Mouse (Mus musculus): ENCODE results near the gene Camta1. TPM values are rescaled to one million over a fixed set of nuclear protein-coding genes. Genes with fewer than 3 reads are reported as not detected.

Gene Camta1
- polyA plus RNA-seq, 1 experiment from 2014 or later = 150 TPM

- Histone ChIP-seq H3K4me2 (no peak overlapping the region), H3K36me3 (ENCODE audit: control insufficient read depth, insufficient read depth, low read length) (no peaks in the 10 kb centered on the region), H3K4me3 (ENCODE audit: low read depth, low read length) (no peak overlapping the region), H3K4me1 (ENCODE audit: control insufficient read depth, insufficient read depth, low read length) (peaks cover 8% of the 10 kb centered on the region; the same call in 1 of the 2 replicates), H3K9me3 (ENCODE audit: control insufficient read depth, low read length) (no peaks in the 10 kb centered on the region), H3K27me3 (ENCODE audit: control insufficient read depth, insufficient read depth, low read length) (no peaks in the 10 kb centered on the region; the same call in 1 of the 2 replicates), H3K27ac (ENCODE audit: low read depth, low read length) (no peak overlapping the region), H3K9ac (ENCODE audit: low read length) (no peak overlapping the region)
- ATAC-seq (ENCODE audit: low FRiP score) (no peak), DNase-seq (ENCODE audit: low spot score, missing footprints) (no peak)
- 61% methylated on average over 3 of the region's 3 CpGs for WGBS
Measured at GRCm38 (mm10) chr4:151158250-151158649, 703.4 kb downstream of the Camta1 start.

GRCm38 (mm10) chr4:151156904-151157303 lies 704.8 kb downstream of the Camta1 start:
- no peaks in the 10 kb centered on the region for H3K36me3 ChIP-seq (ENCODE audit: control insufficient read depth, insufficient read depth, low read length)
- H3K9me3 ChIP-seq (ENCODE audit: control insufficient read depth, low read length) = no peaks in the 10 kb centered on the region
- no peak overlapping the region for H3K9ac ChIP-seq (ENCODE audit: low read length)
- H3K27me3 ChIP-seq (ENCODE audit: control insufficient read depth, insufficient read depth, low read length) = no peaks in the 10 kb centered on the region; the same call in 1 of the 2 replicates
- no peak overlapping the region for H3K4me2 ChIP-seq
- peaks cover 8% of the 10 kb centered on the region; the same call in 1 of the 2 replicates for H3K4me1 ChIP-seq (ENCODE audit: control insufficient read depth, insufficient read depth, low read length)
- DNase-seq (ENCODE audit: low spot score, missing footprints) (peak; percentile 99), ATAC-seq (ENCODE audit: low FRiP score) (peak; percentile 58; the same call in 1 of the 2 replicates)
- H3K4me3 ChIP-seq (ENCODE audit: low read depth, low read length) = no peak overlapping the region
- H3K27ac ChIP-seq (ENCODE audit: low read depth, low read length) = no peak overlapping the region
- 1% methylated on average over 7 of the region's 7 CpGs for WGBS

GRCm38 (mm10) chr4:151155587-151155986 lies 706.1 kb downstream of the Camta1 start:
- H3K36me3 ChIP-seq (ENCODE audit: control insufficient read depth, insufficient read depth, low read length) = no peaks in the 10 kb centered on the region
- H3K27me3 ChIP-seq (ENCODE audit: control insufficient read depth, insufficient read depth, low read length) = no peaks in the 10 kb centered on the region
- H3K9ac ChIP-seq (ENCODE audit: low read length) = no peak overlapping the region
- DNase-seq (ENCODE audit: low spot score, missing footprints) (no peak), ATAC-seq (ENCODE audit: low FRiP score) (no peak)
- no peak overlapping the region for H3K4me2 ChIP-seq
- H3K4me3 ChIP-seq (ENCODE audit: low read depth, low read length) = no peak overlapping the region
- H3K9me3 ChIP-seq (ENCODE audit: control insufficient read depth, low read length) = no peaks in the 10 kb centered on the region
- WGBS = 90% methylated on average over 4 of the region's 4 CpGs
- H3K4me1 ChIP-seq (ENCODE audit: control insufficient read depth, insufficient read depth, low read length) = peaks cover 8% of the 10 kb centered on the region; the same call in 1 of the 2 replicates
- H3K27ac ChIP-seq (ENCODE audit: low read depth, low read length) = no peak overlapping the region

- Histone ChIP-seq H3K9ac (ENCODE audit: low read length) (no peak overlapping the region), H3K4me3 (ENCODE audit: low read depth, low read length) (no peak overlapping the region), H3K36me3 (ENCODE audit: control insufficient read depth, insufficient read depth, low read length) (no peaks in the 10 kb centered on the region), H3K4me1 (ENCODE audit: control insufficient read depth, insufficient read depth, low read length) (peaks cover 8% of the 10 kb centered on the region; the same call in 1 of the 2 replicates), H3K27ac (ENCODE audit: low read depth, low read length) (no peak overlapping the region), H3K27me3 (ENCODE audit: control insufficient read depth, insufficient read depth, low read length) (no peaks in the 10 kb centered on the region), H3K9me3 (ENCODE audit: control insufficient read depth, low read length) (no peaks in the 10 kb centered on the region), H3K4me2 (no peak overlapping the region)
- WGBS = 36% methylated on average over 4 of the region's 4 CpGs
- DNase-seq (ENCODE audit: low spot score, missing footprints) (peak; percentile 86), ATAC-seq (ENCODE audit: low FRiP score) (0 out of 2 replicates have a peak, but pooled peaks have one; percentile 38)
Measured at GRCm38 (mm10) chr4:151154306-151154705, 707.4 kb downstream of the Camta1 start.

GRCm38 (mm10) chr4:151152010-151152409 lies 709.7 kb downstream of the Camta1 start:
- no peak overlapping the region for H3K4me3 ChIP-seq (ENCODE audit: low read depth, low read length)
- no peak overlapping the region for H3K27ac ChIP-seq (ENCODE audit: low read depth, low read length)
- ATAC-seq (ENCODE audit: low FRiP score) (no peak), DNase-seq (ENCODE audit: low spot score, missing footprints) (no peak)
- peaks cover 8% of the 10 kb centered on the region; the same call in 1 of the 2 replicates for H3K4me1 ChIP-seq (ENCODE audit: control insufficient read depth, insufficient read depth, low read length)
- no peaks in the 10 kb centered on the region for H3K9me3 ChIP-seq (ENCODE audit: control insufficient read depth, low read length)
- H3K36me3 ChIP-seq (ENCODE audit: control insufficient read depth, insufficient read depth, low read length) = no peaks in the 10 kb centered on the region
- 80% methylated on average over 6 of the region's 6 CpGs for WGBS
- H3K4me2 ChIP-seq = no peak overlapping the region
- H3K27me3 ChIP-seq (ENCODE audit: control insufficient read depth, insufficient read depth, low read length) = no peaks in the 10 kb centered on the region
- no peak overlapping the region for H3K9ac ChIP-seq (ENCODE audit: low read length)

- no peak for DNase-seq (ENCODE audit: low spot score, missing footprints)
- no peak overlapping the region for H3K4me3 ChIP-seq (ENCODE audit: low read depth, low read length)
Measured at GRCm38 (mm10) chr4:151150842-151151241, 710.8 kb downstream of the Camta1 start.

GRCm38 (mm10) chr4:151150115-151150514 lies 711.6 kb downstream of the Camta1 start:
- Histone ChIP-seq H3K27ac (ENCODE audit: low read depth, low read length) (no peak overlapping the region), H3K4me3 (ENCODE audit: low read depth, low read length) (no peak overlapping the region), H3K9ac (ENCODE audit: low read length) (no peak overlapping the region), H3K9me3 (ENCODE audit: control insufficient read depth, low read length) (no peaks in the 10 kb centered on the region), H3K4me2 (no peak overlapping the region), H3K4me1 (ENCODE audit: control insufficient read depth, insufficient read depth, low read length) (peaks cover 10% of the 10 kb centered on the region; the same call in 1 of the 2 replicates), H3K27me3 (ENCODE audit: control insufficient read depth, insufficient read depth, low read length) (no peaks in the 10 kb centered on the region), H3K36me3 (ENCODE audit: control insufficient read depth, insufficient read depth, low read length) (no peaks in the 10 kb centered on the region)
- no peak for ATAC-seq (ENCODE audit: low FRiP score)
- WGBS = 74% methylated on average over 11 of the region's 11 CpGs
- no peak for DNase-seq (ENCODE audit: low spot score, missing footprints)

More at GRCm38 (mm10) chr4:151150842-151151241, 710.8 kb downstream of the Camta1 start:
- H3K9me3 ChIP-seq (ENCODE audit: control insufficient read depth, low read length) = no peaks in the 10 kb centered on the region
- no peaks in the 10 kb centered on the region for H3K36me3 ChIP-seq (ENCODE audit: control insufficient read depth, insufficient read depth, low read length)
- no peak for ATAC-seq (ENCODE audit: low FRiP score)
- peaks cover 10% of the 10 kb centered on the region; the same call in 1 of the 2 replicates for H3K4me1 ChIP-seq (ENCODE audit: control insufficient read depth, insufficient read depth, low read length)
- no peak overlapping the region for H3K4me2 ChIP-seq
- H3K27ac ChIP-seq (ENCODE audit: low read depth, low read length) = no peak overlapping the region
- no peaks in the 10 kb centered on the region for H3K27me3 ChIP-seq (ENCODE audit: control insufficient read depth, insufficient read depth, low read length)
- 77% methylated on average over 11 of the region's 11 CpGs for WGBS
- no peak overlapping the region for H3K9ac ChIP-seq (ENCODE audit: low read length)

GRCm38 (mm10) chr4:151147541-151147940 lies 714.1 kb downstream of the Camta1 start:
- 28% methylated on average over 12 of the region's 12 CpGs for WGBS
- H3K4me1 ChIP-seq (ENCODE audit: control insufficient read depth, insufficient read depth, low read length) = peaks cover 3% of the 10 kb centered on the region; the same call in 1 of the 2 replicates
- H3K4me3 ChIP-seq (ENCODE audit: low read depth, low read length) = no peak overlapping the region
- H3K4me2 ChIP-seq = no peak overlapping the region
- H3K27ac ChIP-seq (ENCODE audit: low read depth, low read length) = no peak overlapping the region
- H3K36me3 ChIP-seq (ENCODE audit: control insufficient read depth, insufficient read depth, low read length) = no peaks in the 10 kb centered on the region
- no peaks in the 10 kb centered on the region for H3K27me3 ChIP-seq (ENCODE audit: control insufficient read depth, insufficient read depth, low read length)
- ATAC-seq (ENCODE audit: low FRiP score) = no peak
- no peak overlapping the region for H3K9ac ChIP-seq (ENCODE audit: low read length)
- H3K9me3 ChIP-seq (ENCODE audit: control insufficient read depth, low read length) = peaks cover 10% of the 10 kb centered on the region; the same call in 1 of the 2 replicates
- peak; percentile 81 for DNase-seq (ENCODE audit: low spot score, missing footprints)

- Histone ChIP-seq H3K4me1 (ENCODE audit: control insufficient read depth, insufficient read depth, low read length) (peaks cover 24% of the 10 kb centered on the region), H3K4me3 (ENCODE audit: low read depth, low read length) (no peak overlapping the region), H3K4me2 (no peak overlapping the region), H3K27me3 (ENCODE audit: control insufficient read depth, insufficient read depth, low read length) (no peaks in the 10 kb centered on the region), H3K9ac (ENCODE audit: low read length) (no peak overlapping the region), H3K9me3 (ENCODE audit: control insufficient read depth, low read length) (peaks cover 10% of the 10 kb centered on the region; the same call in 1 of the 2 replicates), H3K27ac (ENCODE audit: low read depth, low read length) (no peak overlapping the region), H3K36me3 (ENCODE audit: control insufficient read depth, insufficient read depth, low read length) (no peaks in the 10 kb centered on the region)
- 85% methylated on average over 14 of the region's 14 CpGs for WGBS
- ATAC-seq (ENCODE audit: low FRiP score) = no peak
- DNase-seq (ENCODE audit: low spot score, missing footprints) = no peak
Measured at GRCm38 (mm10) chr4:151144121-151144520, 717.6 kb downstream of the Camta1 start.
